Mouse (Mus musculus) heart, embryonic 11.5 days (tissue): ENCODE measurements around the gene Olfr1164. TPM values are rescaled to one million over a fixed set of nuclear protein-coding genes. Genes with fewer than 3 reads are reported as not detected.

ENCODE experiments used
- ATAC-seq: fragments of 200-750 bp; cut with Nextera tagmentation; replicated peaks from 2 replicates; pipeline ENCODE4 v1.8.0; 2017; ENCODE audit warnings: moderate library complexity; ENCODE audit not compliant: insufficient number of reproducible peaks, low FRiP score, low TSS enrichment
- H3K27ac ChIP-seq: fragments of 300-500 bp; sonication (generic); 2 replicates; pipeline ENCODE4 v1.5.1; 2014; ENCODE audit warnings: mild to moderate bottlenecking, low read depth, low read length
- H3K27me3 ChIP-seq: fragments of 300-500 bp; sonication (generic); 2 replicates; pipeline ENCODE4 v1.6.1; 2014; ENCODE audit warnings: mild to moderate bottlenecking, low read length, mixed read lengths; ENCODE audit not compliant: control insufficient read depth, insufficient read depth
- H3K36me3 ChIP-seq: fragments of 300-500 bp; sonication (generic); 2 replicates; pipeline ENCODE4 v1.6.1; 2014; ENCODE audit warnings: mild to moderate bottlenecking, low read length, moderate library complexity, mixed read lengths; ENCODE audit not compliant: control insufficient read depth, insufficient read depth
- H3K4me1 ChIP-seq: fragments of 300-500 bp; sonication (generic); 2 replicates; pipeline ENCODE4 v1.6.1; 2014; ENCODE audit warnings: low read length; ENCODE audit not compliant: control insufficient read depth, insufficient read depth
- H3K4me2 ChIP-seq: fragments of 300-500 bp; sonication (generic); 2 replicates; pipeline ENCODE4 v1.6.1; 2014; ENCODE audit warnings: mild to moderate bottlenecking, moderate library complexity
- H3K4me3 ChIP-seq: fragments of 300-500 bp; sonication (generic); 2 replicates; pipeline ENCODE4 v1.5.1; 2014; ENCODE audit warnings: low read depth, low read length
- H3K9ac ChIP-seq: fragments of 300-500 bp; sonication (generic); 2 replicates; pipeline ENCODE4 v1.6.1; 2014; ENCODE audit warnings: mild to moderate bottlenecking, low read depth, low read length, moderate library complexity
- H3K9me3 ChIP-seq: fragments of 300-500 bp; sonication (generic); replicated peaks from 2 replicates; pipeline ENCODE4 v1.6.1; 2016; ENCODE audit warnings: low read length; ENCODE audit not compliant: control insufficient read depth
- WGBS: fragments of 180-500 bp; shearing (Covaris S2); extraction: QIAGEN DNeasy Blood & Tissue Kit; methylation state at CpG from one replicate; pipeline ENCODE4 v1.1.7; 2014; ENCODE audit not compliant: insufficient replicate concordance; 5-methylcytosine and 5-hydroxymethylcytosine counted together
- polyA plus RNA-seq: library from polyadenylated mRNA; unstranded; fragments of >200 nt; fragmentation: Nextera tagmentation; extraction: Ambion mirVana; gene quantifications from 2 replicates; pipeline ENCODE4 v1.2.1, GENCODE M21; 2014

The Olfr1164 gene
- not detected in 2 replicates for polyA plus RNA-seq

DNA sequence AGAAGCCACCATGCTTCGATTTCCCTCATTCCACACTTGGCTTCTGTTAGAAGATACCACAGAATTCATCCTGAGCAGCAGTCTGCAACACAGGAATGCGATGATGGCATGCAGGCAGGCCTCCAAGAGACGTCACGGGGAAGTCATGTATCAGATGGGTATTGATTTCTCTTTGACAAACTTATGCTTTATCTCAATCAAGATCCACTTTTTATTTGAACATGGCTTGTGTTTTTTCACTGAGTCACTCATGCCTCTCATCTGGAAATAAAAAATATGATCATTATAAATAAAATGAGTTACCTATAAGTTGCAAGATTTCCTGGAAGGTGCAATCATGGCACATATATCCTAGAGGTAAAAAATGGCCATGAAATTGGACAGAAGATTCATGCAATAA, at the start of gene Olfr1164:
TSS of gene Olfr1164 (minus strand) at position 101 of the 400 bp plus-strand sequence.
- Histone ChIP-seq H3K36me3 (no peaks in the 10 kb centered on the region), H3K4me1 (no peaks in the 10 kb centered on the region), H3K4me2 (no peak within 1 kb of the TSS), H3K9ac (no peak within 1 kb of the TSS), H3K27ac (no peak within 1 kb of the TSS), H3K4me3 (no peak within 1 kb of the TSS), H3K27me3 (no peaks in the 10 kb centered on the region), H3K9me3 (no peaks in the 10 kb centered on the region)
- no peak for ATAC-seq
- WGBS: 70% methylated on average over 4 of the region's 4 CpGs

DNA sequence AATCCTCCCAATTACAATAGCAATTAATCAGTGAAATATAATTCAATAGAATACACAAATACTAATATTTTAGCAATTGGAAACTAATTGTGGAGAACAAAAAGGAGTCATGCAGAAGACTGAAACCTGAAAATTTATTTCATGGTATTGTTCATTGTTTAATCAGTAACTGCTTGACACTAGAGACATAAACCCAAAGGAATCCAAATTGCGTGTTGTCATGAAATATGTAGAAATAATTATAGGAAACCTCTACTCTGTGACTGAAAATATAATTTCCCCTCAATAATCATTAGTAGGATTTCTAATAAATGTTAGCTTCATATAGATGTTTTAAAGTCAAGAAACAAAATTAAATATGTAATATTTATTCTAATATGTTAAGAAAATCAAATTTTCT, 34.4 kb upstream of the Olfr1164 start, which contains the start of gene Olfr1166:
TSS of gene Olfr1166 (minus strand) at position 101 of the 400 bp plus-strand sequence.
- Histone ChIP-seq H3K4me3 (no peak within 1 kb of the TSS), H3K9me3 (no peaks in the 10 kb centered on the region), H3K4me2 (no peak within 1 kb of the TSS), H3K4me1 (no peaks in the 10 kb centered on the region), H3K27ac (no peak within 1 kb of the TSS), H3K27me3 (no peaks in the 10 kb centered on the region), H3K9ac (no peak within 1 kb of the TSS), H3K36me3 (no peaks in the 10 kb centered on the region)
- 79% methylated on average over 1 of the region's 1 CpGs for WGBS
- ATAC-seq: no peak

DNA sequence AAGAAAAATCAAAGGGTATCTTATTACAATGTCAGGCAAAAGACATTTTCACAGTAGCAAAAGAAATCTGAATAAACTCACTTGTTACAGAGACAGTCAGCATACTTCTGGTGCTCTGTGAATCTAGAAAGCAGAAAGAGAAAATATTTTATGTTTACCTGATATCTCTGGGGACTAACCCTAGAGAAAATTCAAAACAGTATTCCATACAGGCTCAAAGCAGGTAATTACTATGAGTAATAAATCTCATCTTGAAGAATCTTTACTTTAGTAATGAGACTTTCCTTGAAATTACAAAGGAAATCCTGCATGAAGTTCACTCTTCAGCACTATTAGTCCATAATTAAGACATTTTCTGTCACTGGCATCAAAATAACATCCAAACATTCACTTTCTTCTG, 22.0 kb downstream of the Olfr1164 start, which contains the start of gene Olfr1163:
TSS of gene Olfr1163 (minus strand) at position 101 of the 400 bp plus-strand sequence.
- no peaks in the 10 kb centered on the region for H3K27me3 ChIP-seq
- H3K9ac ChIP-seq: no peak within 1 kb of the TSS
- no peak within 1 kb of the TSS for H3K4me3 ChIP-seq
- no peak for ATAC-seq
- no peaks in the 10 kb centered on the region for H3K36me3 ChIP-seq
- no peaks in the 10 kb centered on the region for H3K4me1 ChIP-seq
- no peak within 1 kb of the TSS for H3K4me2 ChIP-seq
- no peak within 1 kb of the TSS for H3K27ac ChIP-seq
- no peaks in the 10 kb centered on the region for H3K9me3 ChIP-seq

DNA sequence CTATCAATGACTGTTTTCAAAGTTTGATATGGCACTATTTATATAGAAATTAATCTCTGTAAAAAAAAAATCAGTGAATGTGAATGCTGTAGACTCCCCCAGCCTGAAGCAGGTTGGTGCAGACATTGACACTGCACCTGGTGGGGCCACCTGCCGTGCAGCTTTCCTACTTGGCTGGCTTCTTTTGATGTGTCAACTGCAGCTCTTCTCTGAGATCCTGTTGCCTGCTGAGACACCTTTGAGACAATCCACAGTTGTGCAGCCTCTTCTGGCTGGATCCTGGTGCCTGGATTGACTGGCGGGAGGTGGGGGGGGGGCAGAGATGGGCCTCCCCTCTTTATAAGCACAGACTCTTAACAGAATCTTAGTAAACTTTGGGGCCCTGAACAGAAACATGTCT, 30.2 kb downstream of the Olfr1164 start:
- H3K4me2 ChIP-seq: no peak overlapping the region
- 78% methylated on average over 2 of the region's 2 CpGs for WGBS
- H3K9ac ChIP-seq: no peak overlapping the region
- no peak overlapping the region for H3K4me3 ChIP-seq
- H3K36me3 ChIP-seq: no peaks in the 10 kb centered on the region
- no peak for ATAC-seq
- H3K9me3 ChIP-seq: no peaks in the 10 kb centered on the region
- H3K4me1 ChIP-seq: no peaks in the 10 kb centered on the region
- no peak overlapping the region for H3K27ac ChIP-seq
- no peaks in the 10 kb centered on the region for H3K27me3 ChIP-seq

DNA sequence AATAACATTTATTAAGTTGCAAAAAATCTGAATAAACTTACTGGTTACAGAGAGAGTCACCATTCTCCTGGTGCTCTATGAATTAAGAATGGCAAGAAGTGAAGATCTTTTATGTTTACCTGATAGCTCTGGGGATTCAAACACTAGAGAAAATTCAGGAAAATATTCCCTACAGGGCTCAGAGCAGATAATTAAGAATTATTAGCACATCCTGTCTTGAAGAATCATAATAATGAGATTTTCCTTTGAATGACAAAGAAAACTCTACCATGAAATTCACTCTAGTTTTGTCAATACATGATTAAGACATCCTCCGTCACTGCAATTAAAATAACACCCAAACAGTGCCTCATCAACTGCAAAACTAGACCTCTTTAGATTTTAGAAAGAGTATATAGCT, 42.7 kb downstream of the Olfr1164 start, which contains the start of gene Olfr1162:
TSS of gene Olfr1162 (minus strand) at position 101 of the 400 bp plus-strand sequence.
- 79% methylated on average over 1 of the region's 1 CpGs for WGBS
- Histone ChIP-seq H3K4me1 (no peaks in the 10 kb centered on the region), H3K27ac (no peak within 1 kb of the TSS), H3K4me3 (no peak within 1 kb of the TSS), H3K9me3 (no peaks in the 10 kb centered on the region), H3K9ac (no peak within 1 kb of the TSS), H3K27me3 (no peaks in the 10 kb centered on the region), H3K36me3 (no peaks in the 10 kb centered on the region), H3K4me2 (no peak within 1 kb of the TSS)
- no peak for ATAC-seq

Other genes starting within 250 kb of the Olfr1164 start
- not detected in 2 replicates for gene Olfr1150-ps1, start 250.0 kb downstream of the Olfr1164 start, polyA plus RNA-seq
- gene Olfr1151, start 238.1 kb downstream of the Olfr1164 start, polyA plus RNA-seq: not detected in 2 replicates
- gene Olfr1152, start 227.5 kb downstream of the Olfr1164 start, polyA plus RNA-seq: not detected in 2 replicates
- not detected in 2 replicates for gene Olfr1153, start 199.0 kb downstream of the Olfr1164 start, polyA plus RNA-seq
- not detected in 2 replicates for gene Olfr1154, start 188.8 kb downstream of the Olfr1164 start, polyA plus RNA-seq
- gene Olfr1155, start 148.8 kb downstream of the Olfr1164 start, polyA plus RNA-seq: not detected in 2 replicates
- gene Olfr1156, start 140.9 kb downstream of the Olfr1164 start, polyA plus RNA-seq: not detected in 2 replicates
- gene Olfr1157, start 125.7 kb downstream of the Olfr1164 start, polyA plus RNA-seq: not detected in 2 replicates
- not detected in 2 replicates for gene Olfr74, start 119.3 kb downstream of the Olfr1164 start, polyA plus RNA-seq
- gene Olfr1158, start 103.9 kb downstream of the Olfr1164 start, polyA plus RNA-seq: not detected in 2 replicates
- gene Olfr1160, start 85.7 kb downstream of the Olfr1164 start, polyA plus RNA-seq: not detected in 2 replicates
- not detected in 2 replicates for gene Olfr1161, start 71.2 kb downstream of the Olfr1164 start, polyA plus RNA-seq
- gene Olfr73, start 56.3 kb downstream of the Olfr1164 start, polyA plus RNA-seq: not detected in 2 replicates
- gene Olfr1162, start 42.8 kb downstream of the Olfr1164 start, polyA plus RNA-seq: not detected in 2 replicates
- gene Olfr1163, start 22.1 kb downstream of the Olfr1164 start, polyA plus RNA-seq: not detected in 2 replicates
- not detected in 2 replicates for gene Olfr1166, start 34.3 kb upstream of the Olfr1164 start, polyA plus RNA-seq
- gene Olfr1167, start 61.2 kb upstream of the Olfr1164 start, polyA plus RNA-seq: not detected in 2 replicates
- gene Olfr1168, start 87.9 kb upstream of the Olfr1164 start, polyA plus RNA-seq: not detected in 2 replicates
- not detected in 2 replicates for gene Olfr1170, start 134.4 kb upstream of the Olfr1164 start, polyA plus RNA-seq
- gene Olfr1173, start 185.9 kb upstream of the Olfr1164 start, polyA plus RNA-seq: not detected in 2 replicates
- not detected in 2 replicates for gene Olfr1174-ps, start 221.2 kb upstream of the Olfr1164 start, polyA plus RNA-seq
- not detected in 2 replicates for gene Olfr1175-ps, start 233.2 kb upstream of the Olfr1164 start, polyA plus RNA-seq
- gene Olfr1176, start 242.8 kb upstream of the Olfr1164 start, polyA plus RNA-seq: not detected in 2 replicates